Mouse (Mus musculus) small intestine, adult 2 months (tissue): Measurements from ENCODE around the gene Lrba. TPM values are rescaled to one million over a fixed set of nuclear protein-coding genes. Genes with fewer than 3 reads are reported as not detected.

ENCODE experiments used
- H3K27ac ChIP-seq: fragments of 200-500 bp; 2 replicates; pipeline ENCODE4 v1.5.1; 2012; ENCODE audit warnings: low read depth, low read length, control low read depth, inconsistent platforms; ENCODE audit not compliant: insufficient read depth
- H3K27me3 ChIP-seq: fragments of 200-500 bp; 2 replicates; pipeline ENCODE4 v1.6.1; 2012; ENCODE audit warnings: mild to moderate bottlenecking, moderate library complexity, low read length, inconsistent platforms; ENCODE audit not compliant: control insufficient read depth, insufficient read depth
- H3K36me3 ChIP-seq: fragments of 200-500 bp; 2 replicates; pipeline ENCODE4 v1.6.1; 2012; ENCODE audit warnings: mild to moderate bottlenecking, low read length, control low read depth, inconsistent platforms; ENCODE audit not compliant: control insufficient read depth, insufficient read depth
- H3K4me1 ChIP-seq: fragments of 200-500 bp; 2 replicates; pipeline ENCODE4 v1.6.1; 2012; ENCODE audit warnings: low read length, inconsistent platforms, mixed read lengths; ENCODE audit not compliant: control insufficient read depth, insufficient read depth, insufficient read length
- H3K4me3 ChIP-seq: fragments of 200-500 bp; 2 replicates; pipeline ENCODE4 v1.5.1; 2012; ENCODE audit warnings: low read depth, mild to moderate bottlenecking, control low read depth, inconsistent platforms, low read length, moderate library complexity
- CTCF ChIP-seq: fragments of 200-500 bp; IDR thresholded peaks from 2 replicates; pipeline ENCODE4 v1.5.1; 2012; ENCODE audit warnings: low read depth, mild to moderate bottlenecking, control low read depth, inconsistent platforms, low read length, moderate library complexity, mixed read lengths; ENCODE audit not compliant: insufficient replicate concordance, insufficient read length; ENCODE audit errors: extremely low read depth
- POLR2A ChIP-seq: fragments of 200-500 bp; IDR thresholded peaks from 2 replicates; pipeline ENCODE4 v1.6.1; 2012; ENCODE audit warnings: low read depth, mild to moderate bottlenecking, control low read depth, inconsistent platforms, low read length, moderate library complexity
- WGBS: fragments of 180-500 bp; shearing (Covaris S2); methylation state at CpG from one replicate; pipeline ENCODE4 v1.1.7; 2018; 5-methylcytosine and 5-hydroxymethylcytosine counted together
- polyA plus RNA-seq: library from polyadenylated mRNA; depleted of rRNA; stranded (reverse); fragments of >200 nt; gene quantifications from 2 replicates; pipeline ENCODE4 v1.2.3, GENCODE M21; 2012; rRNA removed

Gene Lrba
- 10.0 and 41.1 TPM in 2 replicates for polyA plus RNA-seq

GRCm38 (mm10) chr3:86224564-86225421 is at the start of gene Lrba:
Gene Lrba (plus strand): TSS chr3:86224680.
- H3K4me3 ChIP-seq = peak within 1 kb of the TSS; percentile 90
- no peaks in the 10 kb centered on the region; the same call in none of the 2 replicates for H3K36me3 ChIP-seq
- no peaks in the 10 kb centered on the region for H3K27me3 ChIP-seq
- WGBS = under 1% methylated on average over 55 of the region's 55 CpGs
- TF ChIP-seq POLR2A (peak; percentile 76; the same call in 1 of the 2 replicates), CTCF (peak; percentile 20; the same call in 1 of the 2 replicates)
- peaks cover 7% of the 10 kb centered on the region; the same call in 1 of the 2 replicates for H3K4me1 ChIP-seq
- peak within 1 kb of the TSS; percentile 98 for H3K27ac ChIP-seq

- TF ChIP-seq CTCF (no peak), POLR2A (no peak)
- H3K36me3 ChIP-seq = no peaks in the 10 kb centered on the region
- 70% methylated on average over 7 of the region's 7 CpGs for WGBS
- H3K27ac ChIP-seq = no peak overlapping the region
- H3K4me1 ChIP-seq = peaks cover 7% of the 10 kb centered on the region; the same call in 1 of the 2 replicates
- H3K4me3 ChIP-seq = no peak overlapping the region
- H3K27me3 ChIP-seq = no peaks in the 10 kb centered on the region
Observed at GRCm38 (mm10) chr3:86179714-86180113, 44.8 kb upstream of the Lrba start.

GRCm38 (mm10) chr3:86181107-86181506 is 43.4 kb upstream of the Lrba start:
- H3K27me3 ChIP-seq = no peaks in the 10 kb centered on the region
- peak overlapping the region; percentile 41 for H3K27ac ChIP-seq
- H3K36me3 ChIP-seq = no peaks in the 10 kb centered on the region
- WGBS = 16% methylated on average over 5 of the region's 5 CpGs
- no peak overlapping the region for H3K4me3 ChIP-seq
- peaks cover 7% of the 10 kb centered on the region; the same call in 1 of the 2 replicates for H3K4me1 ChIP-seq
- TF ChIP-seq CTCF (no peak), POLR2A (no peak)

- Histone ChIP-seq H3K36me3 (no peaks in the 10 kb centered on the region), H3K4me1 (peaks cover 10% of the 10 kb centered on the region; the same call in 1 of the 2 replicates), H3K4me3 (no peak overlapping the region), H3K27me3 (no peaks in the 10 kb centered on the region), H3K27ac (no peak overlapping the region)
- TF ChIP-seq POLR2A (no peak), CTCF (no peak)
- 94% methylated on average over 7 of the region's 7 CpGs for whole genome bisulfite sequencing
Observed at GRCm38 (mm10) chr3:86184546-86184945, 39.9 kb upstream of the Lrba start.

- Histone ChIP-seq H3K4me1 (peaks cover 3% of the 10 kb centered on the region; the same call in 1 of the 2 replicates), H3K27me3 (no peaks in the 10 kb centered on the region), H3K36me3 (no peaks in the 10 kb centered on the region), H3K27ac (no peak overlapping the region), H3K4me3 (no peak overlapping the region)
- TF ChIP-seq POLR2A (no peak), CTCF (no peak)
- WGBS = 29% methylated on average over 5 of the region's 5 CpGs
Observed at GRCm38 (mm10) chr3:86187736-86188389, 36.6 kb upstream of the Lrba start.

GRCm38 (mm10) chr3:86195981-86196380 is 28.5 kb upstream of the Lrba start:
- Histone ChIP-seq H3K4me1 (no peaks in the 10 kb centered on the region), H3K36me3 (no peaks in the 10 kb centered on the region), H3K27ac (no peak overlapping the region), H3K27me3 (no peaks in the 10 kb centered on the region), H3K4me3 (no peak overlapping the region)
- WGBS = 70% methylated on average over 15 of the region's 15 CpGs
- TF ChIP-seq POLR2A = no peak
- no peak for TF ChIP-seq CTCF

- H3K27me3 ChIP-seq = no peaks in the 10 kb centered on the region
- H3K4me1 ChIP-seq = no peaks in the 10 kb centered on the region
- no peak overlapping the region for H3K27ac ChIP-seq
- H3K36me3 ChIP-seq = no peaks in the 10 kb centered on the region
- no peak overlapping the region for H3K4me3 ChIP-seq
- 85% methylated on average over 3 of the region's 3 CpGs for WGBS
- TF ChIP-seq POLR2A (no peak), CTCF (no peak)
Observed at GRCm38 (mm10) chr3:86196471-86196870, 28.0 kb upstream of the Lrba start.
